36 mouse cellular contexts compared by ENCODE assay signal in the genomic region with DNA sequence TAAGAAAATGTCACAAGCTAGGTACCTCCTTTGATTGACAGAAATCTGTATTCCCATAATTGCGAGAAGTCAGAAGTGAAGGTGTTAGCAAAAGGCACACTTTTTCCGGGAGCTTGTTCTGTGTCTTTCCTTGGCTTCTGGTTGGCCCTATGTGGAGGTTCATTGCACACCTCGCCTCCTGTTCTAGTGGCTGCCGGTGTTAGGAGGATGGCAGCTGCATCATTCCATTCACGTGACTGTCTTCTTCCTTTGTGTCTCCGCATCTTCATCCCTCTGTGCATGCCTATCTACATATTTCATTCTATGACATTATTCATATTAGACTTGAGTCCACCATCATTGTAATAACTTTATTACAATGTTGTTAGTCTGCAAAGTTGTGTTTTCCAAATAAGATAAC. TPM values are rescaled to one million over a fixed set of nuclear protein-coding genes. Genes with fewer than 3 reads are reported as not detected.
"Had no signal": no experiment of that assay in that cellular context is flagged by ENCODE, and none has a peak within 500 bp of the region (broad histone marks: within the 10 kb centered on the region; RNA-seq: fewer than 3 reads in every experiment).

No protein-coding gene starts in this region.

- H3K9me3 ChIP-seq: limb, embryonic 10.5 days; limb, embryonic 12.5 days; limb, embryonic 13.5 days; limb, embryonic 15.5 days; liver, embryonic 12.5 days; liver, embryonic 13.5 days; liver, embryonic 15.5 days; lung, embryonic 15.5 days; midbrain, embryonic 10.5 days; midbrain, embryonic 12.5 days; midbrain, embryonic 13.5 days; midbrain, embryonic 15.5 days; neural tube, embryonic 12.5 days; neural tube, embryonic 13.5 days had no signal

- DNase-seq: left cerebral cortex, postnatal 4 days; liver; liver, embryonic 13.5 days; liver, postnatal 0 days; lung, adult 18-20 months; lung, adult 2 months; lung, embryonic 14.5 days; lung, postnatal 10 days; lung, postnatal 14 days; lung, postnatal 36 days; lung, postnatal 4 days; midbrain, embryonic 14.5 days had no signal

- H3K4me1 ChIP-seq: limb, embryonic 10.5 days; limb, embryonic 12.5 days; limb, embryonic 13.5 days; limb, embryonic 15.5 days; liver, embryonic 12.5 days; liver, embryonic 13.5 days; liver, embryonic 15.5 days; lung, embryonic 15.5 days; midbrain, embryonic 10.5 days; midbrain, embryonic 12.5 days; midbrain, embryonic 13.5 days; midbrain, embryonic 15.5 days; neural tube, embryonic 12.5 days; neural tube, embryonic 13.5 days had no signal

- H3K36me3 ChIP-seq: limb, embryonic 10.5 days; limb, embryonic 12.5 days; limb, embryonic 13.5 days; limb, embryonic 15.5 days; liver, embryonic 12.5 days; liver, embryonic 13.5 days; liver, embryonic 15.5 days; lung, embryonic 15.5 days; midbrain, embryonic 10.5 days; midbrain, embryonic 12.5 days; midbrain, embryonic 13.5 days; midbrain, embryonic 15.5 days; neural tube, embryonic 12.5 days; neural tube, embryonic 13.5 days had no signal

- H3K27ac ChIP-seq: limb, embryonic 10.5 days; limb, embryonic 12.5 days; limb, embryonic 13.5 days; limb, embryonic 15.5 days; liver, embryonic 12.5 days; liver, embryonic 13.5 days; liver, embryonic 14.5 days; liver, embryonic 15.5 days; lung, embryonic 15.5 days; macrophage; midbrain, embryonic 10.5 days; midbrain, embryonic 12.5 days; midbrain, embryonic 13.5 days; midbrain, embryonic 15.5 days; neural tube, embryonic 12.5 days; neural tube, embryonic 13.5 days had no signal

- H3K4me3 ChIP-seq: limb, embryonic 10.5 days; limb, embryonic 12.5 days; limb, embryonic 13.5 days; limb, embryonic 15.5 days; liver, embryonic 12.5 days; liver, embryonic 13.5 days; liver, embryonic 15.5 days; lung, embryonic 15.5 days; megakaryocyte, embryonic 14.5 days; midbrain, embryonic 10.5 days; midbrain, embryonic 12.5 days; midbrain, embryonic 13.5 days; midbrain, embryonic 15.5 days; neural tube, embryonic 12.5 days; neural tube, embryonic 13.5 days had no signal

- H3K4me2 ChIP-seq: limb, embryonic 12.5 days; limb, embryonic 13.5 days; limb, embryonic 15.5 days; liver, embryonic 11.5 days; liver, embryonic 12.5 days; liver, embryonic 13.5 days; liver, embryonic 15.5 days; lung, embryonic 14.5 days; lung, embryonic 15.5 days; midbrain, embryonic 11.5 days; midbrain, embryonic 12.5 days; midbrain, embryonic 13.5 days; midbrain, embryonic 15.5 days; neural tube, embryonic 12.5 days; neural tube, embryonic 13.5 days had no signal

- H3K27me3 ChIP-seq: limb, embryonic 12.5 days; limb, embryonic 13.5 days; limb, embryonic 15.5 days; liver, embryonic 12.5 days; liver, embryonic 13.5 days; liver, embryonic 15.5 days; lung, embryonic 15.5 days; midbrain, embryonic 13.5 days; midbrain, embryonic 15.5 days; neural tube, embryonic 12.5 days had no signal

RNA-seq across cellular contexts. Expression of gene Dnah5, which starts 37.5 kb away (rescaled TPM):
- total RNA-seq: megakaryocyte progenitor cell, adult 5-6 weeks; megakaryocyte, adult 5-6 weeks; megakaryocyte-erythroid progenitor cell, adult 5-6 weeks; monocyte, adult 5-6 weeks had no signal
- polyA plus RNA-seq: limb, embryonic 10.5 days; limb, embryonic 11.5 days; limb, embryonic 12.5 days; liver, embryonic 15.5 days; liver, embryonic 16.5 days; liver, postnatal 0 days; macrophage had no signal
